Mouse (Mus musculus): ENCODE data around the gene Cdkn1b. TPM values are rescaled to one million over a fixed set of nuclear protein-coding genes. Genes with fewer than 3 reads are reported as not detected.

Cdkn1b gene
- polyA plus RNA-seq, 1 experiment from 2014 or later: 14.4 TPM

DNA sequence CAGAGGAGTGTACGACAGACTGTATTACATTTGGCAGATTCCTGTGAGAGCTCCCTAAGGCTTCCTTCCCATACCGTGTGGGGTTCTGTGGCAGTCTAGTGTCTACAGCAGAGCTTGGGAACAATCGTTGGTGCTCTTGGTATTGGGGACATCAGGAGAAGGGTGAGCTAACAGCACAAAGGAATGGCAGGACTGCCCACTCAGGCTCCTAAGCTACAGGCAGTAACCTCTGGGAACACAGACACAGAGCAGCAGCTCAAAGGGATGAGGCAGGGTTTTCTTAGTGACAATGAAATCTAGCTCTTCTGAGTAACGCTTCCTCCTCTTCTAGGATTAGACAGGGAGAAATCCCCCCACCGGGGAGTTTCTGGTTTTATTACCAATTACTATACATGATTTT is 33.2 kb upstream of the Cdkn1b start:
- no peak for ATAC-seq (ENCODE audit: low FRiP score, low TSS enrichment)
- 54% methylated on average over 5 of the region's 5 CpGs for WGBS
- H3K9me3 ChIP-seq (ENCODE audit: control insufficient read depth, low read length): no peaks in the 10 kb centered on the region
- DNase-seq (ENCODE audit: low spot score): no peak
- no peaks in the 10 kb centered on the region for H3K4me1 ChIP-seq (replicated peaks; ENCODE audit: control insufficient read depth, insufficient read depth)
- H3K27me3 ChIP-seq (ENCODE audit: control insufficient read depth, insufficient read depth, low read length): no peaks in the 10 kb centered on the region
- H3K36me3 ChIP-seq (ENCODE audit: control insufficient read depth, insufficient read depth, low read length): no peaks in the 10 kb centered on the region
- H3K4me2 ChIP-seq (replicated peaks; ENCODE audit: low read depth): no peak overlapping the region
- H3K27ac ChIP-seq (replicated peaks): no peak overlapping the region
- no peak overlapping the region for H3K4me3 ChIP-seq (ENCODE audit: low read depth, low read length)
- TF ChIP-seq CTCF (IDR thresholded peaks at IDR 0.05; ENCODE audit: low read depth) (no peak), EP300 (optimal IDR thresholded peaks at IDR 0.05) (no peak)
- no peak overlapping the region for H3K9ac ChIP-seq (ENCODE audit: low read length)

DNA sequence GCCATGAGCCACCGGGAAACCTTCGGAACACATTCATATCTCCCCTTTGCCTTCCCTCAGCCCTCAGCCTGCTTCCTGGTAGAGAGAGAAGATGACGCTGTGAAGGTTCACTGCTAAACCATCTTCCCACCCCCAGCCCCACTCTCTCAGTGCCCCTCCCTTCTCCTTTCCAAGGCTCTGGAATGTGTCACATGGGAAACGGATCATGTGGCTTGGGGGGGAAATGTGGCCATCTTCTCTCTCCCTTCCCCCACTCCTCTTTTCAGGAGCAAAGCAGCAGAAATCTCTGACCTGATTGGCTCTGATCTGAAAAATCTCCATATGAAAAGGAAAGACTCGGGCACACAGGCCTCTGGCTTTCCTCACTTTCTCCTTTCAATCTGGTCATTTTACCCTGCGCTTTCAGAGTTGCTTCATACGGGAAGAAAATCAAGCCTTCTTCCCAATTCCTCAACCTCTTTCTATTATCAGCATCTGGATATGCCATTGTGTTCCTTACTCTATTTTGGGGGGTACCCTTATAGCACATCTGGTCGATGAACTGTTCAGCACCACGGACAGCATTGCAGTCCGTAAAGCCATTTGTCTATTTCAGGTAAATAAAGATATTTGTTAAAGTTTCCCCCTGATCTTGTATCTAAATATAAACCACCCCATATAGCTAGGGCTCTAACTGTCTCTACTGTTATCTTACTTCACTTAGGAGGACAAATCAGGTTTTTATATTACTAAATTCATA is 32.3 kb upstream of the Cdkn1b start:
- Histone ChIP-seq H3K4me1 (replicated peaks; ENCODE audit: control insufficient read depth, insufficient read depth) (no peaks in the 10 kb centered on the region), H3K27me3 (ENCODE audit: control insufficient read depth, insufficient read depth, low read length) (no peaks in the 10 kb centered on the region), H3K4me2 (replicated peaks; ENCODE audit: low read depth) (peak overlapping the region; percentile 25), H3K9me3 (ENCODE audit: control insufficient read depth, low read length) (no peaks in the 10 kb centered on the region), H3K27ac (replicated peaks) (no peak overlapping the region), H3K4me3 (ENCODE audit: low read depth, low read length) (0 out of 2 replicates have a peak overlapping the region, but pooled peaks have one; percentile 6), H3K9ac (ENCODE audit: low read length) (no peak overlapping the region), H3K36me3 (ENCODE audit: control insufficient read depth, insufficient read depth, low read length) (no peaks in the 10 kb centered on the region)
- WGBS: 8% methylated on average over 10 of the region's 10 CpGs
- TF ChIP-seq CTCF (IDR thresholded peaks at IDR 0.05; ENCODE audit: low read depth) (no peak), EP300 (optimal IDR thresholded peaks at IDR 0.05) (no peak)
- ATAC-seq (ENCODE audit: low FRiP score, low TSS enrichment) (no peak; the same call in 1 of the 2 replicates), DNase-seq (ENCODE audit: low spot score) (peak; percentile 29)

DNA sequence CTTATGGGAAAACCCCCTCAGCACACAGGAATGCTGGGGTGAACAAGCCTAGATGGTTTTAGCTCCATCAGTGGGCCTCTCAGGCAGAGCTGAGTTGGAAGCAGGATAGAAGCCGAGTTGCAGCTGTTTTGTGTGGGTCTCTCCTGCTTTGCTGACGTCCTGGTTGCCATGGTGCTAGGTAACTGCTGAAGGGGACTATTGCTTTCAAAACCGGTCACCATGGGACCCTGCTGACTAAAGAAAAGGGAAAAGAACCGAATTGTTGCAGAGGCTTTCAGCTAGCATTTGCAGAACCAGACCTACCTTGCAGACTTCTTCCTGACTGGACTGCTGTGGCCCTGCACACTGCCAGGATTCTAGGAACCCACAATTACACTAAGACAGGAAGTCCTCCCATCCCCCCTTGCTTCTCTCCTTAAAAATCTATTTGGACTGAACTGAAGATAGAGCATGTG is 31.6 kb upstream of the Cdkn1b start:
- H3K4me3 ChIP-seq (ENCODE audit: low read depth, low read length): no peak overlapping the region
- no peaks in the 10 kb centered on the region for H3K4me1 ChIP-seq (replicated peaks; ENCODE audit: control insufficient read depth, insufficient read depth)
- H3K27me3 ChIP-seq (ENCODE audit: control insufficient read depth, insufficient read depth, low read length): no peaks in the 10 kb centered on the region
- no peaks in the 10 kb centered on the region for H3K9me3 ChIP-seq (ENCODE audit: control insufficient read depth, low read length)
- H3K36me3 ChIP-seq (ENCODE audit: control insufficient read depth, insufficient read depth, low read length): no peaks in the 10 kb centered on the region
- no peak overlapping the region for H3K27ac ChIP-seq (replicated peaks)
- DNase-seq (ENCODE audit: low spot score): no peak
- no peak overlapping the region for H3K4me2 ChIP-seq (replicated peaks; ENCODE audit: low read depth)
- 16% methylated on average over 4 of the region's 4 CpGs for WGBS
- ATAC-seq (ENCODE audit: low FRiP score, low TSS enrichment): no peak
- H3K9ac ChIP-seq (ENCODE audit: low read length): no peak overlapping the region
- no peak for TF ChIP-seq EP300 (optimal IDR thresholded peaks at IDR 0.05)
- no peak for TF ChIP-seq CTCF (IDR thresholded peaks at IDR 0.05; ENCODE audit: low read depth)

DNA sequence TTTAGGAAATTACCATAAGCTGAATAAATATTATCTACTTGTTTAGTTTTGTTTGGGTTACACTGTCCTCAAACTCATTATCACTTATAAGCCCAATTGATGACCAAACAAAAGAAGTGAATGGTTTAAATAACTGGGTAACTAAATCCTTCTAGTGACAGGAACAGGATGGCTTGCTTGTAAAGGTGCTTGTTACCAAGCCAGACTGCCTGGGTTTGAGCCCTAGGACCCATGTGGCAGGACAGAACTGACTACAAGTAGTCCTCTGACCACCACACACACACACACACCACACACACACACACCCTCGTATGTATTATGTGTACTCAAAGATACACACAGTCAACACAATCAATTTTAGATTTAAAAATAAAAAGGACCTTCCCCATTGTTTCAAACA is 30.4 kb upstream of the Cdkn1b start:
- H3K36me3 ChIP-seq (ENCODE audit: control insufficient read depth, insufficient read depth, low read length): no peaks in the 10 kb centered on the region
- no peaks in the 10 kb centered on the region for H3K4me1 ChIP-seq (replicated peaks; ENCODE audit: control insufficient read depth, insufficient read depth)
- no peak for TF ChIP-seq EP300 (optimal IDR thresholded peaks at IDR 0.05)
- TF ChIP-seq CTCF (IDR thresholded peaks at IDR 0.05; ENCODE audit: low read depth): no peak
- H3K9ac ChIP-seq (ENCODE audit: low read length): no peak overlapping the region
- DNase-seq (ENCODE audit: low spot score) (no peak), ATAC-seq (ENCODE audit: low FRiP score, low TSS enrichment) (no peak)
- 74% methylated on average over 1 of the region's 1 CpGs for WGBS
- no peak overlapping the region for H3K4me2 ChIP-seq (replicated peaks; ENCODE audit: low read depth)
- no peak overlapping the region for H3K4me3 ChIP-seq (ENCODE audit: low read depth, low read length)
- no peaks in the 10 kb centered on the region for H3K27me3 ChIP-seq (ENCODE audit: control insufficient read depth, insufficient read depth, low read length)
- no peaks in the 10 kb centered on the region for H3K9me3 ChIP-seq (ENCODE audit: control insufficient read depth, low read length)
- no peak overlapping the region for H3K27ac ChIP-seq (replicated peaks)

DNA sequence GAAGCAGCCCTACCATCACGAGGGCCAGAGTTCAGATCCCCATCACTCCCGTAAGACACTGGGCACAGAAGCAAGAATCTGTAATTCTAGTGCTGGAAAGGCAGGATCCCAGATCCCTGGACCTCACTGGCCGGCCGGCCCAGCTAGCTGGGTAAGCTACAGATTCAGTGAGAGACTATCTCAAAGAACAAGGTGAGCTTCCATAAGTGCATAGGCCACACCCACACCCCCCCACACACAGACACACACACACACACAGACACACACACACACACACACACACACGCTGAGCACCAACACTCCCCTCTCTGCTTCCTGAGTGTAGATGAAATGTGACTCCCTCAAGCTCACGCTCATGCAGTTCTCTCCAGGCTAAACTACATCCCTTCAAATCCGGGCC is 29.8 kb upstream of the Cdkn1b start:
- Histone ChIP-seq H3K4me3 (ENCODE audit: low read depth, low read length) (no peak overlapping the region), H3K27ac (replicated peaks) (no peak overlapping the region), H3K36me3 (ENCODE audit: control insufficient read depth, insufficient read depth, low read length) (no peaks in the 10 kb centered on the region), H3K9me3 (ENCODE audit: control insufficient read depth, low read length) (no peaks in the 10 kb centered on the region), H3K4me2 (replicated peaks; ENCODE audit: low read depth) (no peak overlapping the region), H3K4me1 (replicated peaks; ENCODE audit: control insufficient read depth, insufficient read depth) (no peaks in the 10 kb centered on the region), H3K9ac (ENCODE audit: low read length) (no peak overlapping the region), H3K27me3 (ENCODE audit: control insufficient read depth, insufficient read depth, low read length) (no peaks in the 10 kb centered on the region)
- TF ChIP-seq CTCF (IDR thresholded peaks at IDR 0.05; ENCODE audit: low read depth) (no peak), EP300 (optimal IDR thresholded peaks at IDR 0.05) (no peak)
- WGBS: 79% methylated on average over 7 of the region's 7 CpGs
- DNase-seq (ENCODE audit: low spot score) (no peak), ATAC-seq (ENCODE audit: low FRiP score, low TSS enrichment) (no peak)

Data from stomach, postnatal 0 days (tissue).